Mouse (Mus musculus) right cerebral cortex, postnatal 10 days (tissue): Measurements from ENCODE around the gene Ulk3.

Source experiments
- DNase-seq, 2 experiments: peaks; one replicate each; pipeline ENCODE4 v3.0.0; 2021; ENCODE audit warnings: low spot score in 2 of 2

Gene Ulk3

DNA sequence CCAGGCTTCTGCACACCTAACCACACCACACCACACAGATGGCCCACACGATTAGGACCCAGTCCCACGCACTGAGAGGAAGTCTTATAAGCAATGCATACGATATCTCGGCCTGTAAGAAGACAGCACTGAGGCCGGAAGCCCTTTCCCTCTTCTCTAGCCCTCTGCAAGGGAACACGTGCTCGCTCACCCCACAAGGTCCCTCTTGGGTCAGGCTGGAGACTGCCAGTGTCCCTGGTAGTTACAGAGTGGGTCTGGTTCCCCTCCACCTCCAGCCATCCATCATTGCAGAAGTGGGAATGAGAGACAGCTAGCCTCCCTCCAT, 54.6 kb downstream of the Ulk3 start:
- no peak for DNase-seq

- no peak for DNase-seq
Observed at GRCm38 (mm10) chr9:57644442-57644943, 55.2 kb downstream of the Ulk3 start.

DNA sequence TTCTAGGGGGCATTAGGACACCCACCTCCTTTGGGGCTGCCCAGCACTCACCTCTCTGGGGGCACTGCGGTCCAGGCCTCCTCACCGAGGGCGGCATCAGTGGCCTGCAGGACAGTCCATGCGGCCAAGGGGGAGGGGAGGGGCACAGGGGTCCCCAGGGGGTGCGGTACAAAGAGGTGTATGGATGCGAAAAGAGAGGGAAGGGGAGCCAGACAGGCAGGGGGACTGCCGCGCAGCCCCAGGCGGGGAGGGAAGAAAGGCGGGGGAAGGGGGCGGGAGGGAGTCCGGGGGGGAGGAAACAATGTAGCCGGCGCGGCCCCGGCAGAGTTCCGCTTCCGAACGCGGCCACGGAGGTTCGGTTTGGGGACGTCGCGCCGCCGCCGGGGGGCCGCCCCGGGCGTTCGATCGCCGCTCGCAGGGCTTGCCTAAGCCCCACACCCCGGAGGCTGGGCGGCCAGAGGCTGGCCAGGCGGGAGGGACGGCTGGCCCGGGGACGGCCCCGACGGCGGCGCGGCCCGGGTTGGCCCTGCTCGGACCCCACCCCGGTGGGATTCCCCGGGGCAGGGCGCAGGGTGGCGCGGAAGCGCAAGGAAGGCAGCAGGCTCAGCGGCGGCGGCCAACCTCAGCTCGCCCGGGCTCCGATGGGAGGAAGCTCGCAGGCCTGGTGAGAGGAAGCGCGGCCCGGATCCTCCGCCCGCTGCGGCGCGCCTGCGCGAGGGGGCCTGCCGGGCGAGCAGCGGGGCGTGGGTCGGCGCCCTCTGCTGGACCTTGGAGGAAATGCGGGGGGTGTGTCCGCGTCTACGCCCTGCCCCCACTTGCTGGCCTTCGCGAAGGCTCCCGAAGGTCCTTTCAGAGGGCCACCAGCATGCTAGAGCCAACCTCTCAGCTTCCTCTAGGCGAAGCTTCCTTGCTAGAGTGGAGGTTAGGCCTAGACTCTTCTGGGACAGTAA, 56.0 kb downstream of the Ulk3 start:
- DNase-seq = peak; percentile 92 to 95
